Mouse (Mus musculus) hindbrain, embryonic 11.5 days (tissue): Measurements from ENCODE around the gene Nrarp. TPM values are rescaled to one million over a fixed set of nuclear protein-coding genes. Genes with fewer than 3 reads are reported as not detected.

Experiments used
- ATAC-seq: fragments of 200-750 bp; cut with Nextera tagmentation; 2 replicates; pipeline ENCODE4 v1.8.0; 2017; ENCODE audit warnings: mild to moderate bottlenecking, moderate TSS enrichment, moderate library complexity; ENCODE audit not compliant: low FRiP score
- DNase-seq: peaks from one replicate; pipeline ENCODE4 v3.0.0-alpha.2; 2015; ENCODE audit warnings: low spot score
- H3K27ac ChIP-seq: fragments of 300-500 bp; sonication (generic); 2 replicates; pipeline ENCODE4 v1.5.1; 2014; ENCODE audit warnings: mild to moderate bottlenecking, low read depth, low read length
- H3K27me3 ChIP-seq: fragments of 300-500 bp; sonication (generic); 2 replicates; pipeline ENCODE4 v1.6.1; 2014; ENCODE audit warnings: mild to moderate bottlenecking, low read length, moderate library complexity, mixed read lengths; ENCODE audit not compliant: control insufficient read depth, insufficient read depth
- H3K36me3 ChIP-seq: fragments of 300-500 bp; sonication (generic); 2 replicates; pipeline ENCODE4 v1.6.1; 2014; ENCODE audit warnings: mild to moderate bottlenecking, low read length, moderate library complexity, mixed read lengths; ENCODE audit not compliant: control insufficient read depth, insufficient read depth
- H3K4me1 ChIP-seq: fragments of 300-500 bp; sonication (generic); replicated peaks from 2 replicates; pipeline ENCODE4 v1.6.1; 2014; ENCODE audit warnings: low read length, mixed read lengths; ENCODE audit not compliant: control insufficient read depth, insufficient read depth
- H3K4me2 ChIP-seq: fragments of 300-500 bp; sonication (generic); replicated peaks from 2 replicates; pipeline ENCODE4 v1.6.1; 2014; ENCODE audit warnings: mild to moderate bottlenecking, low read depth, low read length
- H3K4me3 ChIP-seq: fragments of 300-500 bp; sonication (generic); 2 replicates; pipeline ENCODE4 v1.5.1; 2014; ENCODE audit warnings: low read depth, low read length
- H3K9ac ChIP-seq: fragments of 300-500 bp; sonication (generic); 2 replicates; pipeline ENCODE4 v1.6.1; 2014; ENCODE audit warnings: low read depth, low read length
- H3K9me3 ChIP-seq: fragments of 300-500 bp; sonication (generic); 2 replicates; pipeline ENCODE4 v1.6.1; 2016; ENCODE audit warnings: low read length; ENCODE audit not compliant: control insufficient read depth
- WGBS: fragments of 180-500 bp; shearing (Covaris S2); extraction: QIAGEN DNeasy Blood & Tissue Kit; methylation state at CpG from one replicate; pipeline ENCODE4 v1.1.7; 2014; 5-methylcytosine and 5-hydroxymethylcytosine counted together
- polyA plus RNA-seq: library from polyadenylated mRNA; unstranded; fragments of >200 nt; fragmentation: Nextera tagmentation; extraction: Ambion mirVana; gene quantifications from 2 replicates; pipeline ENCODE4 v1.2.1, GENCODE M21; 2014

Gene Nrarp
- polyA plus RNA-seq, 1 experiment from 2014 or later = 44.6 TPM

GRCm38 (mm10) chr2:25231038-25231437 is 50.5 kb downstream of the Nrarp start:
- DNase-seq = no peak
- Histone ChIP-seq H3K9ac (no peak overlapping the region), H3K4me2 (no peak overlapping the region), H3K27ac (no peak overlapping the region), H3K4me3 (no peak overlapping the region), H3K27me3 (no peaks in the 10 kb centered on the region), H3K9me3 (no peaks in the 10 kb centered on the region), H3K4me1 (peaks cover 2% of the 10 kb centered on the region; the same call in 1 of the 2 replicates), H3K36me3 (no peaks in the 10 kb centered on the region)
- no peak for ATAC-seq
- WGBS = 52% methylated on average over 12 of the region's 12 CpGs

Other genes starting within 250 kb of the Nrarp start
- 14.4 and 14.7 TPM in 2 replicates for gene Arrdc1, start 245.5 kb upstream of the Nrarp start, polyA plus RNA-seq
- 16.8 and 30.6 TPM in 2 replicates for gene Zmynd19, start 231.0 kb upstream of the Nrarp start, polyA plus RNA-seq
- 30.4 and 30.7 TPM in 2 replicates for gene Dph7, start 218.4 kb upstream of the Nrarp start, polyA plus RNA-seq
- 165 and 167 TPM in 2 replicates for gene Mrpl41, start 205.7 kb upstream of the Nrarp start, polyA plus RNA-seq
- gene Pnpla7, start 204.7 kb upstream of the Nrarp start, polyA plus RNA-seq = 2.9 TPM in 2 replicates
- 37.6 and 51.1 TPM in 2 replicates for gene Nsmf, start 126.4 kb upstream of the Nrarp start, polyA plus RNA-seq
- gene Entpd8, start 100.5 kb upstream of the Nrarp start, polyA plus RNA-seq = not detected in 2 replicates
- not detected in 2 replicates for gene Noxa1, start 85.6 kb upstream of the Nrarp start, polyA plus RNA-seq
- 0.94 and 2.4 TPM in 2 replicates for gene Tor4a, start 16.1 kb downstream of the Nrarp start, polyA plus RNA-seq
- 89.6 and 93.7 TPM in 2 replicates for gene Nelfb, start 30.7 kb downstream of the Nrarp start, polyA plus RNA-seq
- gene Stpg3, start 33.9 kb downstream of the Nrarp start, polyA plus RNA-seq = not detected in 2 replicates
- not detected in 2 replicates for gene Fam166a, start 38.0 kb downstream of the Nrarp start, polyA plus RNA-seq
- gene Tubb4b, start 43.9 kb downstream of the Nrarp start, polyA plus RNA-seq = 519 and 526 TPM in 2 replicates
- gene Slc34a3, start 53.6 kb downstream of the Nrarp start, polyA plus RNA-seq = not detected in 2 replicates
- not detected in 2 replicates for gene Rnf224, start 56.0 kb downstream of the Nrarp start, polyA plus RNA-seq
- 21.7 and 23.9 TPM in 2 replicates for gene Rnf208, start 61.5 kb downstream of the Nrarp start, polyA plus RNA-seq
- gene Cysrt1, start 61.7 kb downstream of the Nrarp start, polyA plus RNA-seq = not detected in 2 replicates
- 4.3 and 4.9 TPM in 2 replicates for gene AL732309.1, start 66.1 kb downstream of the Nrarp start, polyA plus RNA-seq
- 12.2 and 14.6 TPM in 2 replicates for gene Tmem203, start 74.7 kb downstream of the Nrarp start, polyA plus RNA-seq
- 4.0 and 4.5 TPM in 2 replicates for gene Tprn, start 81.9 kb downstream of the Nrarp start, polyA plus RNA-seq
- 244 and 248 TPM in 2 replicates for gene Ssna1, start 91.7 kb downstream of the Nrarp start, polyA plus RNA-seq
- 107 and 110 TPM in 2 replicates for gene Anapc2, start 91.7 kb downstream of the Nrarp start, polyA plus RNA-seq
- not detected in 2 replicates for gene Tmem210, start 107.4 kb downstream of the Nrarp start, polyA plus RNA-seq
- gene Lrrc26, start 109.2 kb downstream of the Nrarp start, polyA plus RNA-seq = not detected in 2 replicates
- 3.6 and 3.9 TPM in 2 replicates for gene Grin1, start 138.4 kb downstream of the Nrarp start, polyA plus RNA-seq
- gene Man1b1, start 151.6 kb downstream of the Nrarp start, polyA plus RNA-seq = 86.7 and 133 TPM in 2 replicates
- gene Dpp7, start 175.6 kb downstream of the Nrarp start, polyA plus RNA-seq = 13.4 and 21.3 TPM in 2 replicates
- gene Uap1l1, start 184.9 kb downstream of the Nrarp start, polyA plus RNA-seq = 4.1 and 6.5 TPM in 2 replicates
- gene Sapcd2, start 191.6 kb downstream of the Nrarp start, polyA plus RNA-seq = 41.0 and 45.2 TPM in 2 replicates
- 0.21 TPM in 1 of 2 replicates, not detected in the other for gene Entpd2, start 215.1 kb downstream of the Nrarp start, polyA plus RNA-seq
- gene Npdc1, start 218.6 kb downstream of the Nrarp start, polyA plus RNA-seq = 123 and 151 TPM in 2 replicates
- 0.11 TPM in 1 of 2 replicates, not detected in the other for gene Fut7, start 242.5 kb downstream of the Nrarp start, polyA plus RNA-seq
- gene Abca2, start 247.9 kb downstream of the Nrarp start, polyA plus RNA-seq = 3.5 and 3.7 TPM in 2 replicates